Comparison of ENCODE assay signal across 19 mouse cellular contexts in genomic region chr3:79527521-79527920, GRCm38 (mm10). TPM values are rescaled to one million over a fixed set of nuclear protein-coding genes. Genes with fewer than 3 reads are reported as not detected.
DNase-seq lines count a peak whose midpoint lies in the region; ATAC-seq and TF ChIP-seq lines count a peak whose summit lies in the region.
"Had no signal": no experiment of that assay in that cellular context is flagged by ENCODE, and none has a peak within 500 bp of the region (broad histone marks: within the 10 kb centered on the region; RNA-seq: fewer than 3 reads in every experiment).

No protein-coding gene starts in this region.

- peaks cover 6% of the 10 kb centered on the region; the same call in 1 of the 2 replicates for H3K36me3 ChIP-seq in heart, adult 2 months (ENCODE audit: control insufficient read depth, insufficient read depth, low read length)
- 0 out of 2 replicates have a peak, but pooled peaks cover 3% of the 10 kb centered on the region for H3K36me3 ChIP-seq in liver, embryonic 12.5 days
- H3K36me3 ChIP-seq in liver, postnatal 0 days (replicated peaks; ENCODE audit: insufficient read depth, low read length) = no peaks in the 10 kb centered on the region
- H3K36me3 ChIP-seq in midbrain, embryonic 10.5 days = no peaks in the 10 kb centered on the region
- H3K36me3 ChIP-seq in midbrain, embryonic 11.5 days (ENCODE audit: control insufficient read depth, insufficient read depth, low read length) = no peaks in the 10 kb centered on the region
- H3K36me3 ChIP-seq in stomach, postnatal 0 days (ENCODE audit: control insufficient read depth, insufficient read depth, low read length) = no peaks in the 10 kb centered on the region
- H3K36me3 ChIP-seq: embryonic facial prominence, embryonic 13.5 days; forebrain, embryonic 12.5 days; heart, embryonic 13.5 days; hindbrain, embryonic 10.5 days; hindbrain, embryonic 15.5 days had no signal

- no peak for ATAC-seq in liver, embryonic 12.5 days
- ATAC-seq in liver, postnatal 0 days = no peak
- no peak for ATAC-seq in midbrain, embryonic 11.5 days (ENCODE audit: low FRiP score)
- ATAC-seq in stomach, postnatal 0 days (ENCODE audit: low FRiP score, low TSS enrichment) = no peak
- ATAC-seq: forebrain, embryonic 16.5 days; intestine, embryonic 16.5 days had no signal

- H3K79me2 ChIP-seq in heart, adult 2 months (replicated peaks; ENCODE audit: control insufficient read depth, insufficient read depth, low read length) = peaks cover 5% of the 10 kb centered on the region; the same call in 1 of the 2 replicates

- TF ChIP-seq CTCF in heart, adult 2 months (IDR thresholded peaks at IDR 0.05) = no peak
- no peak for TF ChIP-seq CTCF in liver, postnatal 0 days (IDR thresholded peaks at IDR 0.05; ENCODE audit: low read depth)
- no peak for TF ChIP-seq CTCF in stomach, postnatal 0 days (IDR thresholded peaks at IDR 0.05; ENCODE audit: low read depth)

- no peak overlapping the region for H3K9ac ChIP-seq in heart, adult 2 months (ENCODE audit: low read depth, low read length)
- no peak overlapping the region for H3K9ac ChIP-seq in liver, embryonic 12.5 days
- H3K9ac ChIP-seq in liver, postnatal 0 days (replicated peaks) = no peak overlapping the region
- H3K9ac ChIP-seq in midbrain, embryonic 11.5 days (ENCODE audit: low read length) = no peak overlapping the region
- no peak overlapping the region for H3K9ac ChIP-seq in stomach, postnatal 0 days (ENCODE audit: low read length)
- H3K9ac ChIP-seq: embryonic facial prominence, embryonic 13.5 days; forebrain, embryonic 12.5 days; hindbrain, embryonic 15.5 days had no signal

- no peak overlapping the region for H3K4me3 ChIP-seq in heart, adult 2 months
- no peak overlapping the region for H3K4me3 ChIP-seq in liver, embryonic 12.5 days
- no peak overlapping the region for H3K4me3 ChIP-seq in liver, postnatal 0 days (ENCODE audit: low read depth, low read length)
- H3K4me3 ChIP-seq in midbrain, embryonic 10.5 days = no peak overlapping the region
- H3K4me3 ChIP-seq in midbrain, embryonic 11.5 days (ENCODE audit: low read depth, low read length) = no peak overlapping the region
- no peak overlapping the region for H3K4me3 ChIP-seq in stomach, postnatal 0 days (ENCODE audit: low read depth, low read length)
- H3K4me3 ChIP-seq: embryonic facial prominence, embryonic 13.5 days; forebrain, embryonic 12.5 days; heart, embryonic 13.5 days; hindbrain, embryonic 10.5 days; hindbrain, embryonic 15.5 days had no signal

- DNase-seq in heart, adult 2 months = peak in 1 of 2 experiments; percentile 42
- DNase-seq in heart, postnatal 25 days (ENCODE audit: low spot score) = no peak
- no peak for DNase-seq in liver, postnatal 0 days
- DNase-seq in midbrain, embryonic 10.5 days (ENCODE audit: low spot score) = no peak
- DNase-seq in midbrain, embryonic 11.5 days (ENCODE audit: low spot score, missing footprints) = no peak
- DNase-seq in stomach, postnatal 0 days (ENCODE audit: low spot score) = no peak
- DNase-seq in MN1 (ENCODE audit: low spot score) = no peak
- DNase-seq: adrenal gland, postnatal 10 days; cerebellum, adult 9-11 months; cerebellum, postnatal 36 days; gastrocnemius, postnatal 25 days had no signal

- no peak overlapping the region for H3K4me2 ChIP-seq in liver, embryonic 12.5 days
- H3K4me2 ChIP-seq in liver, postnatal 0 days (ENCODE audit: low read depth, low read length) = no peak overlapping the region
- H3K4me2 ChIP-seq in midbrain, embryonic 11.5 days = no peak overlapping the region
- H3K4me2 ChIP-seq in stomach, postnatal 0 days (replicated peaks; ENCODE audit: low read depth) = no peak overlapping the region
- H3K4me2 ChIP-seq: embryonic facial prominence, embryonic 13.5 days; forebrain, embryonic 12.5 days; heart, embryonic 13.5 days; hindbrain, embryonic 15.5 days had no signal

- intact Hi-C loops in heart, adult 2 months (cut with DNase I) = no loop called here
- intact Hi-C loops in heart, postnatal 25 days (cut with DNase I) = no loop called here

- peaks cover 27% of the 10 kb centered on the region for H3K4me1 ChIP-seq in heart, adult 2 months (ENCODE audit: control insufficient read depth, insufficient read depth, low read length)
- H3K4me1 ChIP-seq in liver, embryonic 12.5 days = peaks cover 67% of the 10 kb centered on the region
- H3K4me1 ChIP-seq in liver, postnatal 0 days (ENCODE audit: insufficient read depth) = peaks cover 23% of the 10 kb centered on the region
- H3K4me1 ChIP-seq in midbrain, embryonic 10.5 days = peaks cover 7% of the 10 kb centered on the region; the same call in 1 of the 2 replicates
- H3K4me1 ChIP-seq in midbrain, embryonic 11.5 days (ENCODE audit: control insufficient read depth, insufficient read depth, low read length) = no peaks in the 10 kb centered on the region
- H3K4me1 ChIP-seq in stomach, postnatal 0 days (replicated peaks; ENCODE audit: control insufficient read depth, insufficient read depth) = peaks cover 4% of the 10 kb centered on the region; the same call in 1 of the 2 replicates

- 44% methylated on average over 3 of the region's 3 CpGs for WGBS in heart, adult 2 months
- WGBS in liver, embryonic 12.5 days (ENCODE audit: insufficient replicate concordance) = 89% methylated on average over 3 of the region's 3 CpGs
- WGBS in liver, postnatal 0 days (ENCODE audit: insufficient replicate concordance) = 87% methylated on average over 3 of the region's 3 CpGs
- WGBS in midbrain, embryonic 10.5 days = 91% methylated on average over 3 of the region's 3 CpGs
- 91% methylated on average over 3 of the region's 3 CpGs for WGBS in midbrain, embryonic 11.5 days
- 78% methylated on average over 3 of the region's 3 CpGs for WGBS in stomach, postnatal 0 days

- no peak for TF ChIP-seq POLR2A in heart, adult 2 months (IDR thresholded peaks at IDR 0.05; ENCODE audit: insufficient read depth, low read depth, low read length)

- H3K27me3 ChIP-seq in heart, adult 2 months (ENCODE audit: control insufficient read depth, insufficient read depth, low read length) = no peaks in the 10 kb centered on the region
- no peaks in the 10 kb centered on the region for H3K27me3 ChIP-seq in liver, embryonic 12.5 days (replicated peaks)
- no peaks in the 10 kb centered on the region for H3K27me3 ChIP-seq in liver, postnatal 0 days (ENCODE audit: insufficient read depth, low read length)
- no peaks in the 10 kb centered on the region for H3K27me3 ChIP-seq in midbrain, embryonic 10.5 days (ENCODE audit: low read depth, poor library complexity, severe bottlenecking)
- H3K27me3 ChIP-seq in midbrain, embryonic 11.5 days (ENCODE audit: control insufficient read depth, insufficient read depth, low read length) = no peaks in the 10 kb centered on the region
- H3K27me3 ChIP-seq in stomach, postnatal 0 days (ENCODE audit: control insufficient read depth, insufficient read depth, low read length) = no peaks in the 10 kb centered on the region
- H3K27me3 ChIP-seq: embryonic facial prominence, embryonic 13.5 days; forebrain, embryonic 12.5 days; heart, embryonic 13.5 days; hindbrain, embryonic 15.5 days had no signal

- no peaks in the 10 kb centered on the region for H3K9me3 ChIP-seq in liver, embryonic 12.5 days (replicated peaks)
- H3K9me3 ChIP-seq in liver, postnatal 0 days (ENCODE audit: low read length) = no peaks in the 10 kb centered on the region
- no peaks in the 10 kb centered on the region for H3K9me3 ChIP-seq in midbrain, embryonic 10.5 days (replicated peaks)
- no peaks in the 10 kb centered on the region for H3K9me3 ChIP-seq in midbrain, embryonic 11.5 days (ENCODE audit: control insufficient read depth, low read length)
- no peaks in the 10 kb centered on the region for H3K9me3 ChIP-seq in stomach, postnatal 0 days (ENCODE audit: control insufficient read depth, low read length)
- H3K9me3 ChIP-seq: embryonic facial prominence, embryonic 13.5 days; forebrain, embryonic 12.5 days; heart, embryonic 13.5 days; hindbrain, embryonic 10.5 days; hindbrain, embryonic 15.5 days had no signal

- peak overlapping the region; percentile 73 for H3K27ac ChIP-seq in heart, adult 2 months
- 0 out of 2 replicates have a peak overlapping the region, but pooled peaks have one; percentile 9 for H3K27ac ChIP-seq in liver, embryonic 12.5 days
- H3K27ac ChIP-seq in liver, postnatal 0 days (ENCODE audit: low read depth) = no peak overlapping the region
- 0 out of 2 replicates have a peak overlapping the region, but pooled peaks have one; percentile 5 for H3K27ac ChIP-seq in midbrain, embryonic 10.5 days (replicated peaks)
- no peak overlapping the region for H3K27ac ChIP-seq in midbrain, embryonic 11.5 days (ENCODE audit: low read depth, low read length)
- 0 out of 2 replicates have a peak overlapping the region, but pooled peaks have one; percentile 18 for H3K27ac ChIP-seq in stomach, postnatal 0 days (replicated peaks)
- H3K27ac ChIP-seq: embryonic facial prominence, embryonic 13.5 days; forebrain, embryonic 12.5 days; heart, embryonic 13.5 days; hindbrain, embryonic 10.5 days; hindbrain, embryonic 15.5 days had no signal

- no peak for TF ChIP-seq EP300 in heart, adult 2 months (IDR thresholded peaks at IDR 0.05; ENCODE audit: insufficient read depth, low read depth, low read length)
- no peak for TF ChIP-seq EP300 in liver, postnatal 0 days (IDR thresholded peaks at IDR 0.05; ENCODE audit: low read depth)
- TF ChIP-seq EP300 in stomach, postnatal 0 days (optimal IDR thresholded peaks at IDR 0.05) = no peak

RNA-seq across cellular contexts. Expression of gene Fnip2, which starts 40.1 kb away (rescaled TPM):
- total RNA-seq in heart, adult 2 months (2021) = 10 to 100 TPM; 12.2 to 28.1 TPM
- polyA plus RNA-seq in heart, adult 2 months (2012; rRNA removed) = 4.2 and 7.1 TPM in 2 replicates
- 10 to 100 TPM; 13.7 to 15.6 TPM for total RNA-seq in heart, postnatal 25 days (2021)
- 8.0 and 8.3 TPM in 2 replicates for polyA plus RNA-seq in liver, embryonic 12.5 days (2016; fragmentation: Nextera tagmentation; extraction: Ambion mirVana)
- 2.4 and 3.0 TPM in 2 replicates for polyA plus RNA-seq in liver, postnatal 0 days (2015; fragmentation: Nextera tagmentation; extraction: Ambion mirVana)
- 4.3 and 4.4 TPM in 2 replicates for polyA plus RNA-seq in midbrain, embryonic 10.5 days (2016; fragmentation: Nextera tagmentation; extraction: Ambion mirVana)
- polyA plus RNA-seq in midbrain, embryonic 11.5 days (2014; fragmentation: Nextera tagmentation; extraction: Ambion mirVana) = 4.9 and 5.5 TPM in 2 replicates
- 2.5 and 2.6 TPM in 2 replicates for polyA plus RNA-seq in stomach, postnatal 0 days (2015; fragmentation: Nextera tagmentation; extraction: Ambion mirVana)

Comparison
In these comparisons a context has a peak if more than half of its experiments do, and no peak if none do; other contexts are left out.
1. H3K27ac ChIP-seq: peak in heart, adult 2 months (single experiment), liver, embryonic 12.5 days (single experiment), midbrain, embryonic 10.5 days (single experiment) and stomach, postnatal 0 days (single experiment); none in liver, postnatal 0 days (single experiment) and midbrain, embryonic 11.5 days (single experiment).